Mouse (Mus musculus) liver, postnatal 0 days (tissue): ENCODE measurements at regions not wholly inside any gene's neighbourhood (a gene's known extent, or its start where the extent isn't known, plus 50 kb on each side); places are given as distances from the start of the nearest gene placed in this dataset.

Experiments
- CTCF ChIP-seq: sonication (generic); IDR thresholded peaks from 2 replicates; pipeline ENCODE4 v1.5.1; 2016; ENCODE audit warnings: antibody characterized with exemption, low read depth
- EP300 ChIP-seq: IDR thresholded peaks from 2 replicates; pipeline ENCODE4 v1.6.1; 2016; ENCODE audit warnings: antibody characterized with exemption, low read depth, mild to moderate bottlenecking

- no peak for TF ChIP-seq CTCF
- no peak for TF ChIP-seq EP300
Measured at GRCm38 (mm10) chr2:74974595-74975325, 149.2 kb downstream of the Mtx2 start.
